Mouse (Mus musculus): Measurements from ENCODE around the gene Hdac10. TPM values are rescaled to one million over a fixed set of nuclear protein-coding genes. Genes with fewer than 3 reads are reported as not detected.

The Hdac10 gene
- polyA plus RNA-seq, 1 experiment from 2014 or later: 20.3 TPM

Small RNA genes lying within 50 kb of the gene (microRNA-seq; reads per million reads assigned to microRNA genes)
- 1.0 reads per million for gene Mir7118

Other genes with a start within 250 kb of the Hdac10 start
- not detected in 2 replicates for gene Ttll8, start 174.3 kb downstream of the Hdac10 start, polyA plus RNA-seq (2014; fragmentation: Nextera tagmentation; extraction: Ambion mirVana)
- 6.4 and 7.6 TPM in 2 replicates for gene Mlc1, start 149.7 kb downstream of the Hdac10 start, polyA plus RNA-seq (2014; fragmentation: Nextera tagmentation; extraction: Ambion mirVana)
- gene Mov10l1, start 145.8 kb downstream of the Hdac10 start, polyA plus RNA-seq (2014; fragmentation: Nextera tagmentation; extraction: Ambion mirVana): not detected in 2 replicates
- 6.6 and 7.9 TPM in 2 replicates for gene Panx2, start 69.0 kb downstream of the Hdac10 start, polyA plus RNA-seq (2014; fragmentation: Nextera tagmentation; extraction: Ambion mirVana)
- 38.7 and 39.7 TPM in 2 replicates for gene Trabd, start 53.6 kb downstream of the Hdac10 start, polyA plus RNA-seq (2014; fragmentation: Nextera tagmentation; extraction: Ambion mirVana)
- gene Selenoo, start 39.6 kb downstream of the Hdac10 start, polyA plus RNA-seq (2014; fragmentation: Nextera tagmentation; extraction: Ambion mirVana): 23.8 and 23.9 TPM in 2 replicates
- 18.0 and 18.2 TPM in 2 replicates for gene Tubgcp6, start 5.6 kb downstream of the Hdac10 start, polyA plus RNA-seq (2014; fragmentation: Nextera tagmentation; extraction: Ambion mirVana)
- 4.1 and 4.6 TPM in 2 replicates for gene Mapk12, start 12.0 kb upstream of the Hdac10 start, polyA plus RNA-seq (2014; fragmentation: Nextera tagmentation; extraction: Ambion mirVana)
- gene Mapk11, start 20.9 kb upstream of the Hdac10 start, polyA plus RNA-seq (2014; fragmentation: Nextera tagmentation; extraction: Ambion mirVana): 23.7 and 27.9 TPM in 2 replicates
- gene Plxnb2, start 52.1 kb upstream of the Hdac10 start, polyA plus RNA-seq (2014; fragmentation: Nextera tagmentation; extraction: Ambion mirVana): 86.4 and 107 TPM in 2 replicates
- gene Dennd6b, start 67.8 kb upstream of the Hdac10 start, polyA plus RNA-seq (2014; fragmentation: Nextera tagmentation; extraction: Ambion mirVana): 85.2 and 117 TPM in 2 replicates
- gene Ppp6r2, start 82.9 kb upstream of the Hdac10 start, polyA plus RNA-seq (2014; fragmentation: Nextera tagmentation; extraction: Ambion mirVana): 88.6 and 90.0 TPM in 2 replicates
- 103 and 109 TPM in 2 replicates for gene Sbf1, start 186.6 kb upstream of the Hdac10 start, polyA plus RNA-seq (2014; fragmentation: Nextera tagmentation; extraction: Ambion mirVana)
- not detected in 2 replicates for gene Adm2, start 194.0 kb upstream of the Hdac10 start, polyA plus RNA-seq (2014; fragmentation: Nextera tagmentation; extraction: Ambion mirVana)
- not detected in 2 replicates for gene Miox, start 205.7 kb upstream of the Hdac10 start, polyA plus RNA-seq (2014; fragmentation: Nextera tagmentation; extraction: Ambion mirVana)
- 18.3 and 23.9 TPM in 2 replicates for gene Lmf2, start 227.0 kb upstream of the Hdac10 start, polyA plus RNA-seq (2014; fragmentation: Nextera tagmentation; extraction: Ambion mirVana)
- gene Ncaph2, start 227.0 kb upstream of the Hdac10 start, polyA plus RNA-seq (2014; fragmentation: Nextera tagmentation; extraction: Ambion mirVana): 106 and 111 TPM in 2 replicates
- gene Sco2, start 245.1 kb upstream of the Hdac10 start, polyA plus RNA-seq (2014; fragmentation: Nextera tagmentation; extraction: Ambion mirVana): 12.2 and 20.7 TPM in 2 replicates
- 2.7 and 3.0 TPM in 2 replicates for gene Tymp, start 248.3 kb upstream of the Hdac10 start, polyA plus RNA-seq (2014; fragmentation: Nextera tagmentation; extraction: Ambion mirVana)